Mouse (Mus musculus) thymus, adult 2 months (tissue): Measurements from ENCODE around the gene Trak2. TPM values are rescaled to one million over a fixed set of nuclear protein-coding genes. Genes with fewer than 3 reads are reported as not detected.
"Not testable (repeated sequence)": the region's sequence is repeated elsewhere in the genome, so short reads cannot be mapped to it uniquely, and the experiment has no call there.

Experiments used
- DNase-seq: peaks from one replicate; pipeline ENCODE4 v3.0.0; 2021
- H3K27ac ChIP-seq: fragments of 200-500 bp; 2 replicates; pipeline ENCODE4 v1.5.1; 2012; ENCODE audit warnings: low read length, control low read depth; ENCODE audit not compliant: control insufficient read depth, insufficient read depth
- H3K27me3 ChIP-seq: fragments of 200-500 bp; 2 replicates; pipeline ENCODE4 v1.6.1; 2012; ENCODE audit warnings: mild to moderate bottlenecking, low read length, moderate library complexity, mixed read lengths; ENCODE audit not compliant: control insufficient read depth, insufficient read depth
- H3K36me3 ChIP-seq: fragments of 200-500 bp; 2 replicates; pipeline ENCODE4 v1.6.1; 2012; ENCODE audit warnings: mild to moderate bottlenecking, low read length, moderate library complexity; ENCODE audit not compliant: control insufficient read depth, insufficient read depth
- H3K4me1 ChIP-seq: fragments of 200-500 bp; replicated peaks from 2 replicates; pipeline ENCODE4 v1.6.1; 2012; ENCODE audit warnings: low read length; ENCODE audit not compliant: control insufficient read depth, insufficient read depth
- H3K4me3 ChIP-seq: fragments of 200-500 bp; 2 replicates; pipeline ENCODE4 v1.5.1; 2012; ENCODE audit warnings: mild to moderate bottlenecking, low read length, control low read depth, moderate library complexity; ENCODE audit not compliant: control insufficient read depth, insufficient read depth
- CTCF ChIP-seq: fragments of 200-500 bp; IDR thresholded peaks from 2 replicates; pipeline ENCODE4 v1.5.1; 2012; ENCODE audit warnings: mild to moderate bottlenecking, control low read depth, low read length, moderate library complexity, borderline replicate concordance; ENCODE audit not compliant: control insufficient read depth, poor library complexity, insufficient read depth; ENCODE audit errors: extremely low read depth
- POLR2A ChIP-seq: fragments of 200-500 bp; IDR thresholded peaks from 2 replicates; pipeline ENCODE4 v1.6.1; 2012; ENCODE audit warnings: mild to moderate bottlenecking, low read length, control low read depth, moderate library complexity; ENCODE audit not compliant: control insufficient read depth, poor library complexity, insufficient read depth; ENCODE audit errors: extremely low read depth
- WGBS: fragments of 180-500 bp; shearing (Covaris S2); methylation state at CpG from one replicate; pipeline ENCODE4 v1.1.7; 2018; 5-methylcytosine and 5-hydroxymethylcytosine counted together
- polyA plus RNA-seq: library from polyadenylated mRNA; depleted of rRNA; stranded (reverse); fragments of >200 nt; gene quantifications from 2 replicates; pipeline ENCODE4 v1.2.3, GENCODE M21; 2012

The Trak2 gene
- polyA plus RNA-seq, 1 experiment = 46.6 TPM

GRCm38 (mm10) chr1:58962418-58962817, 10.8 kb downstream of the Trak2 start:
- Histone ChIP-seq H3K36me3 (no peaks in the 10 kb centered on the region), H3K4me3 (no peak overlapping the region), H3K4me1 (0 out of 2 replicates have a peak, but pooled peaks cover 2% of the 10 kb centered on the region), H3K27me3 (no peaks in the 10 kb centered on the region), H3K27ac (no peak overlapping the region)
- DNase-seq = no peak
- no peak for TF ChIP-seq CTCF
- no peak for TF ChIP-seq POLR2A
- WGBS = 96% methylated on average over 5 of the region's 5 CpGs

GRCm38 (mm10) chr1:58961152-58961893, 11.9 kb downstream of the Trak2 start:
- no peak overlapping the region for H3K27ac ChIP-seq
- 86% methylated on average over 12 of the region's 12 CpGs for WGBS

DNA sequence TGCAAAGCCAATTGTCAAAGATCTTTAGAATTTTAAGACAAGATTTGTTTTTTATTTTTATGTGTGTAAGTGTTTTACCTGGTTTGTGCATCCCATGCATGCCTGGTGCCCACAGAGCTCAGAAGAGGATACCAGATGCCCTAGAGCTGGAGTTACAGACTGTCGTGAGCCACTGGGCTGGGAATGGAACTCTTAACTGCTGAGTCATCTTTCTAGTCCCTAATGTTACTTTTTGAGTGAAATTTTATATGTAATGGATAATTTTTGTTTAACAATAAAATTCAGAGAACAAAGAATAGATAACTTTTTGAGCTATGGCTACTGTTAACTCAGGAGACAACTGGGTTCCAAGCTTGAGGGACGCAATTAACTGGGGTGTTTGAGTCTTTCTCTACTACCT, 13.5 kb downstream of the Trak2 start:
- no peak overlapping the region for H3K27ac ChIP-seq
- TF ChIP-seq CTCF (no peak), POLR2A (no peak)

More at GRCm38 (mm10) chr1:58961152-58961893, 11.9 kb downstream of the Trak2 start:
- DNase-seq = no peak
- no peak for TF ChIP-seq CTCF
- no peak for TF ChIP-seq POLR2A
- Histone ChIP-seq H3K4me1 (0 out of 2 replicates have a peak, but pooled peaks cover 5% of the 10 kb centered on the region), H3K27me3 (no peaks in the 10 kb centered on the region), H3K4me3 (no peak overlapping the region), H3K36me3 (no peaks in the 10 kb centered on the region)

GRCm38 (mm10) chr1:58958789-58959526, 14.3 kb downstream of the Trak2 start:
- H3K27ac ChIP-seq, H3K4me3 ChIP-seq, H3K36me3 ChIP-seq, H3K27me3 ChIP-seq, DNase-seq: not testable (repeated sequence)
- WGBS = 92% methylated on average over 16 of the region's 16 CpGs
- peaks cover 15% of the 10 kb centered on the region for H3K4me1 ChIP-seq

More for the DNA sequence above, 13.5 kb downstream of the Trak2 start:
- no peak for DNase-seq
- Histone ChIP-seq H3K4me1 (peaks cover 12% of the 10 kb centered on the region; the same call in 1 of the 2 replicates), H3K36me3 (no peaks in the 10 kb centered on the region), H3K4me3 (no peak overlapping the region), H3K27me3 (no peaks in the 10 kb centered on the region)
- WGBS = 95% methylated on average over 2 of the region's 2 CpGs

DNA sequence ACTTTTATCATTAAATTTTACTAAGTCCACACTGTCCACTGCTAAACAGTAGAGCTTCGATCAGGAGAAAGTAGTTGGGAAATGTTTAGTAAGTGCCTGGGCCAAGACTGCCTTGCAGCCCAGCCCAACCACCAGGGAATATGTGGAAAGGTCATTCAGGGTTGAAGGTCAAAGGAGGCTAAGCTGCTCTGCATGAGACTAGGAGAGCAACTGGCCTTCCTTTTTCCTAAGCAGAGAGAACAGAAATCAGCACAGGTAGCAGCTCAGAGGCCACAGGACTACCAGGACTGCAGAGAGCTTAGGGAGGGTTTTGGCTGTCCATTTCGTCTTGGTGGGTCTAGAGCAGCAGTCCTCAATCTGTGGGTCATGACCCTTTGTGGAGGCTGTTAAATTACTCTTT, 15.3 kb downstream of the Trak2 start:
- Histone ChIP-seq H3K4me1 (peaks cover 18% of the 10 kb centered on the region), H3K27ac (peak overlapping the region; percentile 34; the same call in 1 of the 2 replicates)
- DNase-seq = no peak

GRCm38 (mm10) chr1:58956229-58956628, 17.0 kb downstream of the Trak2 start:
- Histone ChIP-seq H3K27me3 (no peaks in the 10 kb centered on the region), H3K36me3 (no peaks in the 10 kb centered on the region), H3K4me3 (no peak overlapping the region), H3K4me1 (peaks cover 18% of the 10 kb centered on the region), H3K27ac (peak overlapping the region; percentile 6)
- TF ChIP-seq POLR2A (no peak), CTCF (no peak)
- 6% methylated on average over 9 of the region's 9 CpGs for WGBS
- peak; percentile 74 for DNase-seq

More for the DNA sequence above, 15.3 kb downstream of the Trak2 start:
- WGBS = 93% methylated on average over 2 of the region's 2 CpGs
- Histone ChIP-seq H3K36me3 (no peaks in the 10 kb centered on the region), H3K4me3 (no peak overlapping the region), H3K27me3 (no peaks in the 10 kb centered on the region)
- no peak for TF ChIP-seq CTCF
- no peak for TF ChIP-seq POLR2A

DNA sequence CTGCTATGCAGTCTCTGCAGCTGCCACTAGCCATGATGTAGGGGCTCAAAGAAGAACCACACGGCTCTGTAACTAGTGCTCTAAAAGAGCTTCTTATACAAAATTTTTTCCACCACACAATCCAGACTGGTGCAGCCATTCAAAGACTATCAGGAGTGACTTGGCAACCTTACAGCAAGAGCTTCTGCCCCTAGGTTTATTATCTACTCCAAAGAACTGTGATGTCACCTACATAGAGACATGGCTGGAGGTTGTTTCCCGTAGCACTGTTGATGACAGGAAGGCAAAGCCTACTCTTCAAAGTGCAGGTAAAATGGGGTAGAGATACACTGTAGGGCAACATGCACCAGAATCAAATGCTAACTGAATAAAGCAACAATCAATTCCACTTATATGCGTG, 17.5 kb downstream of the Trak2 start:
- TF ChIP-seq POLR2A (no peak), CTCF (no peak)
- peak overlapping the region; percentile 59 for H3K27ac ChIP-seq

More for the DNA sequence above, 17.5 kb downstream of the Trak2 start:
- Histone ChIP-seq H3K27me3 (no peaks in the 10 kb centered on the region), H3K4me3 (no peak overlapping the region), H3K4me1 (peaks cover 18% of the 10 kb centered on the region), H3K36me3 (no peaks in the 10 kb centered on the region)
- 43% methylated on average over 3 of the region's 3 CpGs for WGBS
- DNase-seq = peak; percentile 20
